Mouse (Mus musculus) intestine, embryonic 15.5 days (tissue): Measurements from ENCODE around the gene Ribc2. TPM values are rescaled to one million over a fixed set of nuclear protein-coding genes. Genes with fewer than 3 reads are reported as not detected.

ENCODE experiments used
- ATAC-seq: fragments of 200-750 bp; cut with Nextera tagmentation; 2 replicates; pipeline ENCODE4 v1.8.0; 2017; ENCODE audit warnings: moderate TSS enrichment, moderate library complexity
- H3K27ac ChIP-seq: fragments of 300-500 bp; sonication (generic); 2 replicates; pipeline ENCODE4 v1.5.1; 2015; ENCODE audit warnings: mild to moderate bottlenecking, inconsistent platforms
- H3K27me3 ChIP-seq: fragments of 300-500 bp; sonication (generic); replicated peaks from 2 replicates; pipeline ENCODE4 v1.6.1; 2015; ENCODE audit warnings: inconsistent platforms
- H3K36me3 ChIP-seq: fragments of 300-500 bp; sonication (generic); 2 replicates; pipeline ENCODE4 v1.6.1; 2015; ENCODE audit warnings: inconsistent platforms
- H3K4me1 ChIP-seq: fragments of 300-500 bp; sonication (generic); replicated peaks from 2 replicates; pipeline ENCODE4 v1.6.1; 2015; ENCODE audit warnings: inconsistent platforms
- H3K4me2 ChIP-seq: fragments of 300-500 bp; sonication (generic); replicated peaks from 2 replicates; pipeline ENCODE4 v1.6.1; 2015; ENCODE audit warnings: mild to moderate bottlenecking, inconsistent platforms
- H3K4me3 ChIP-seq: fragments of 300-500 bp; sonication (generic); replicated peaks from 2 replicates; pipeline ENCODE4 v1.5.1; 2015; ENCODE audit warnings: inconsistent platforms
- H3K9ac ChIP-seq: fragments of 300-500 bp; sonication (generic); 2 replicates; pipeline ENCODE4 v1.6.1; 2015; ENCODE audit warnings: inconsistent platforms
- H3K9me3 ChIP-seq: fragments of 300-500 bp; sonication (generic); 2 replicates; pipeline ENCODE4 v1.6.1; 2016; ENCODE audit warnings: inconsistent platforms
- WGBS: fragments of 180-500 bp; shearing (Covaris S2); methylation state at CpG from one replicate; pipeline ENCODE4 v1.1.7; 2015; 5-methylcytosine and 5-hydroxymethylcytosine counted together
- polyA plus RNA-seq: library from polyadenylated mRNA; unstranded; fragments of >200 nt; fragmentation: Nextera tagmentation; extraction: Ambion mirVana; gene quantifications from 2 replicates; pipeline ENCODE4 v1.2.1, GENCODE M21; 2015

The Ribc2 gene
- polyA plus RNA-seq, 1 experiment from 2014 or later = 0.08 TPM

DNA sequence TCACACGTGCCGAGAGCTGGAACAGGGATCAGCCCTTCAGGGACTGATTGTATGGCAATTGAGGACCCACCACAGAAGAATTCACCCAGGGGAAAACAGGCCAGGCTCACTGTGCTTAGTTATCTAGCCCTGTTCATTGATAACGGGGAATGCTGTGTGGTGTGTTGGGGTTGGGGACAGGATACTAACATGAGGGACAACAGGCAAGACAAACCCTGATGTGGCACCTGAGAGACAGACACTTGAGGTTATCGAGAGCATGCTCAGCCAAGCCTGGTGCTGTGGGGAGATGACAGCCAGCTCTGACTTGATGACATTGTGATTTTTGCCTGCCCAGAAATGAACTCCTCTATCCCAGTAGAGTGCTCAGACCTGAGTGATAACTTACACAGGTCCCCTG, 24.3 kb downstream of the Ribc2 start:
- Histone ChIP-seq H3K4me2 (no peak overlapping the region), H3K27ac (no peak overlapping the region), H3K27me3 (no peaks in the 10 kb centered on the region), H3K4me1 (no peaks in the 10 kb centered on the region; the same call in 1 of the 2 replicates), H3K36me3 (no peaks in the 10 kb centered on the region), H3K9ac (no peak overlapping the region), H3K4me3 (no peak overlapping the region), H3K9me3 (no peaks in the 10 kb centered on the region)
- WGBS = 50% methylated on average over 4 of the region's 4 CpGs
- no peak for ATAC-seq

DNA sequence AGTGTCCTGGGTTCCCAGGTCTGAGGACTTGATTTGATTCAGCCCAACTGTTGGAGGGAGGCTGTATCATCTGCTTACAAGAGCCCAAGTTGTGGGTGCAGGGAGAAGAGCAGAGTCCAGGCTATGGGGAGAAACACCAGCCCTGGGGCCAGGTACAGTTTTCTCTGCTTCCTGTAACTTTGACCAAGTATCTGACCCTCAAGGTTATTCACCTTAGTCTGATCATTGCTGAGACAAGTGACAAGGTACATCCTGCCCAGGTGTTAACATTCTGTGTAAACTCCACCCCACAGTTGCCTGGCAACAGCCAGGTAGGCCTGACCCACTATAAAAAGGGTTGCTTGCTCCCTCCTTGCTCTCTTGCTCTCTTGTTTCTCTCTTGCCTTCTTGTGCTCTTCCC, 29.5 kb downstream of the Ribc2 start:
- Histone ChIP-seq H3K27me3 (no peaks in the 10 kb centered on the region), H3K9ac (no peak overlapping the region), H3K4me2 (no peak overlapping the region), H3K4me3 (no peak overlapping the region), H3K4me1 (peaks cover 12% of the 10 kb centered on the region; the same call in 1 of the 2 replicates), H3K27ac (no peak overlapping the region), H3K9me3 (no peaks in the 10 kb centered on the region), H3K36me3 (no peaks in the 10 kb centered on the region)
- peak; percentile 63 for ATAC-seq

DNA sequence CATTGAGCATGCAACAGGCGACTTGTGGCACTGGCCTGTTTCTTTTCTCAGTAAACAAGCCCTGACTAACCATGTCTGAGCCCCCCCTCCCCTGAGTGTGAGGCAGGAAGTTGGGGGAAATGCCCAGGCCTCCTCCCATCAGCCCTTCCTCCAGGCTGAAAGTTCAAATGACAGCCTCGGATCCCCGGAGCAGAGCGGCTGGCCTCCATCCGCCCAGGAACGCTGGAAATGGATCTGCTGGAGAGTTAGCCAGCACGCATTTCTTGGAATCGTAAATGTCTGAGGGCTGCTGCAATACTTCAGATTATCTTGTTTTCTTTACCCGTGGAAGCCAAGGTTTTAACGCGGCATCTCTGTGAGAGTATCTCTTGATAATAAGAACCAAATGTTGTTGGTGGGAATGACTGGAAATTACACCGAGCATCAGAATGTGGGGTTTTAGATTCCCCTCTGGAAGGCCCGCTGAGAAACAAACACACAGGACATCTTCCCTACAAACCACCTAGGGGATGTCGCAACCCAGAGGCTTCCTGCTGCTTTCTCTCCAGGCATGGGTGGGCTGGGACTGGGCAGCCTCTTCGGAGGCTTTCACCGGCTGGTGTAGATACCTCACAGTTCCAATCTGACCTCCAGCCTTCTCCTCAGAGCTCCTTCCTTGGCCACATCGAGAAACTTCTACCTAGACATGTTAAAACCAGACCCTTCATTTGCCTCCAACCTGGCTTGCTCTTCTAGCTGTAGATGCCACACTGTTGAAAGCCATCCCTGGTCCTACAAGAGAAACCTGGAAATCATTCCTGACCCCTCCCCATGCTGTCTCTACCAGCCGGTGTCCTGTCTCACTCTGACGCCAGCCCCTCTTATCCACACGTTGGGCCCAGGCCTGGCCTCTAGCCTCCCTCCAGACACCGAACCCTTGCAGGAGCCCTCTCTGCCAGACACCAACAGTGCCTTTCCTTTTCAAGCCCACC, 31.1 kb downstream of the Ribc2 start:
- H3K4me1 ChIP-seq = peaks cover 20% of the 10 kb centered on the region
- no peaks in the 10 kb centered on the region for H3K27me3 ChIP-seq
- H3K9me3 ChIP-seq = no peaks in the 10 kb centered on the region
- no peak overlapping the region for H3K9ac ChIP-seq
- peak overlapping the region; percentile 51 for H3K27ac ChIP-seq
- WGBS = 37% methylated on average over 21 of the region's 21 CpGs
- no peaks in the 10 kb centered on the region for H3K36me3 ChIP-seq
- H3K4me3 ChIP-seq = no peak overlapping the region
- H3K4me2 ChIP-seq = no peak overlapping the region
- peak; percentile 48; the same call in 1 of the 2 replicates for ATAC-seq

DNA sequence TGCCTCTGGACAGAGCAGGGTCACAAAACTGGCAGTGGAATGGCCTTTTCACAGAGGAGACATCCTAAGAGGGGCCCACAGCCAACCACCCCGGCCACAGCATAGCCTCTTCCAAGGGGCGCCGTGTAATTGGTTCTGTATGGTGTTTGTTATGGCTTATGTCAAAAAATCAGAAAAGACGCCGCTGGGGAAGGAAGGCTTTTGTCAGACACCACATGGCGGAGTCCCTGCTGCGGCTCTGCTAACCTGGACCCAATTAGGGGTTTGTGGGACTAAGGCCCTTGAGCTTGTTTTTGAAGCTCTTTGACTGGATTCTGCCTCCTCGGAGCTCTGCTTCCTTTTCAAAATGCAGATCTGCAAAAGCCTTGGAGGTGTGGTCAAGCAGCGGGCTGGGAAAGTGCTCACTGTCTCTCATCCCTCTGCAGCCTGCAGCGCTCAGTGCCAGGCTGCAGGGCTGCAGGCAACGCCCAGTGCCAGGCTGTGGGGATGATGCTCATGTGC, 34.6 kb downstream of the Ribc2 start:
- no peaks in the 10 kb centered on the region for H3K36me3 ChIP-seq
- H3K4me2 ChIP-seq = no peak overlapping the region
- no peak overlapping the region; the same call in 1 of the 2 replicates for H3K9ac ChIP-seq
- no peak overlapping the region for H3K4me3 ChIP-seq
- 44% methylated on average over 11 of the region's 11 CpGs for WGBS
- H3K4me1 ChIP-seq = peaks cover 20% of the 10 kb centered on the region
- no peak for ATAC-seq
- H3K27me3 ChIP-seq = no peaks in the 10 kb centered on the region
- H3K27ac ChIP-seq = no peak overlapping the region
- no peaks in the 10 kb centered on the region for H3K9me3 ChIP-seq

DNA sequence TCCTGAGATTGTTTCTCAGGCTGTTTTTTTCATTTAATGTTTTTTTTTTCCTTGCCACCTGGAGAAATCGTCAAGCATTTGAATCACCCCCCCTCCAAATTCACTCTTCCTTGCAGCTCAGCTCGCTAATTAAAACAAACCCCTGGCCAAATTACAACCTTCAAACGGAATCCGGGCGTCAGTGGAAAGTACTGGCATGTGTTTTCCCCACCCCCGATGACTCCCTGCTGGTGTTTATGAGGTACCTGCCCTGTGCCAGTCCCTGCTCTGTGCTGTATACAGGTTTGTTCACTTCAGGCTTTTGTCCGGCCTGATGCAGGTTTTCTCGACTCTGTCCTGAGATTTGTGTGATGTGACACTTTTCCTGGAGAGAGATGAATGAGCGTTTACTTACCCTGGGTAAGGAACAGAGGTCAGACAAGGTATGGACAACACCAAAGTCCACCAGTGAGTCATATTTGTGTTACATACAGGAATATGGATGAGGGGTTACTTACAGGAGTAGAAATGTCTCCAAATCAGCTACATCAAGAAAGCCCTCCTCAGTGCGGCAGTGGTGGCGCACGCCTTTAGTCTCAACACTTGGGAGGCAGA, 35.3 kb downstream of the Ribc2 start:
- Histone ChIP-seq H3K9me3 (no peaks in the 10 kb centered on the region), H3K36me3 (no peaks in the 10 kb centered on the region), H3K4me3 (no peak overlapping the region), H3K27ac (no peak overlapping the region), H3K4me2 (no peak overlapping the region), H3K4me1 (peaks cover 20% of the 10 kb centered on the region), H3K9ac (no peak overlapping the region), H3K27me3 (no peaks in the 10 kb centered on the region)
- no peak for ATAC-seq
- 57% methylated on average over 12 of the region's 12 CpGs for WGBS

DNA sequence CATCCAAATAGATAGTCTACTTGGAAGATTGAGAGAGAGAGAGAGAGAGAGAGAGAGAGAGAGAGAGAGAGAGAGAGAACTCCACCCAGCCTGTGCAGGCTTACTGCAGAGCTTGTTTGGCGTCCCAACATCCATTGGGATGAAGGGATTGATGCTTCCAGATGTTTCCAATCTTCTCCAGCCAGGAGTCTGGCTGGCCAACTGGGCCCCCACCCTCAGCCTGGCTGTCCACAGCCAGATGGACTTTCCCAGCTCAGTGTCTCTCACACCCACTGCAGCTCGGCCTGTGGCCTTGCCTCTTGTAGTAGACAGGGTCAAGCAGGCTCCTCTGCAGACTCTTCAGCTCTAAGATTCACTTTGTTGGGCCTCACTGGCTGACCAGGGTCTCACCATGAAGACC, 40.2 kb downstream of the Ribc2 start:
- H3K9ac ChIP-seq = no peak overlapping the region
- no peaks in the 10 kb centered on the region for H3K9me3 ChIP-seq
- no peak overlapping the region; the same call in 1 of the 2 replicates for H3K27ac ChIP-seq
- H3K36me3 ChIP-seq = no peaks in the 10 kb centered on the region
- H3K4me3 ChIP-seq = no peak overlapping the region
- 43% methylated on average over 2 of the region's 2 CpGs for WGBS
- ATAC-seq = peak; percentile 43; the same call in 1 of the 2 replicates
- no peak overlapping the region for H3K4me2 ChIP-seq
- H3K27me3 ChIP-seq = no peaks in the 10 kb centered on the region
- H3K4me1 ChIP-seq = peaks cover 12% of the 10 kb centered on the region; the same call in 1 of the 2 replicates

DNA sequence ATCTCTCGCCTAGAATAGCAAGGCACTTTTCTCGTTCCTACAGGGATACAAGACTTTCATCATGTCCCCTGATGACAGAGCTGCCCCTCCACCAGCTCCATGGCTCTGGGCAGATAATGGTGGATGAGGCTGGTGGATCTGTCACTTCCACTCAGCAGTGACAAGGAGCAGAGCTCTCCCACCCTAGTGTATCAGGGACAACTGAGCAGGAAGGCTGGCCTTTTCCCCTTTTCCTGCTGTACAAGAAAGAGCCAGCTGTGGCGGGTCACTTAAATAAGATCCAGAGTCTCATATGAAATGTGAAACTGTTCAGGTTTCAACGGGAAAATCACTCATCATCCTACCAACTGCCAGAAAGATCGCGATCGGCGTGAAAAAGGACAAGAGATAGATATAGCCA, 41.5 kb downstream of the Ribc2 start:
- Histone ChIP-seq H3K4me2 (no peak overlapping the region), H3K27me3 (no peaks in the 10 kb centered on the region), H3K4me1 (peaks cover 8% of the 10 kb centered on the region; the same call in 1 of the 2 replicates), H3K4me3 (no peak overlapping the region), H3K36me3 (no peaks in the 10 kb centered on the region), H3K27ac (peak overlapping the region; percentile 48; the same call in 1 of the 2 replicates), H3K9ac (no peak overlapping the region), H3K9me3 (no peaks in the 10 kb centered on the region)
- 46% methylated on average over 8 of the region's 8 CpGs for WGBS
- ATAC-seq = peak; percentile 47; the same call in 1 of the 2 replicates

DNA sequence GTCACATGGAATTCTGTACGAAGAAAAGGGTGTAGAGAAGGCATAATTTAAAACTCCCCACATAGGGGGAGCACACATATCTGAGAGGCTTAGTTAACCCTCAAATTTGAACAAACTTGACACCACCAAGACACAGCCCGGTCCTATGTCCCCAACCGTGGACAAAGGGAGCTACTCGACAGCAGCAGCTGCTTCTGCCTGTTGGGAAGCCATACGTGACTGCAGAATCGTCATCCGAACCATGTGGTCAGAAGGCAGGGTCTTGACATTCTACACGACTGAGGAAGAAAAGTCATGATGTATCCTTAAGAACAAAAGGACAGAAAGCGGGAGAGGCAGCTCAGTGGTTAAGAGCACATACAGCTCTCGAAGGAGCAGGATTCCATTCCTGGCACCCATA, 42.2 kb downstream of the Ribc2 start:
- Histone ChIP-seq H3K4me1 (peaks cover 8% of the 10 kb centered on the region; the same call in 1 of the 2 replicates), H3K9me3 (no peaks in the 10 kb centered on the region), H3K27me3 (no peaks in the 10 kb centered on the region), H3K4me3 (no peak overlapping the region), H3K27ac (peak overlapping the region; percentile 48; the same call in 1 of the 2 replicates), H3K4me2 (no peak overlapping the region), H3K36me3 (no peaks in the 10 kb centered on the region), H3K9ac (no peak overlapping the region)
- no peak for ATAC-seq
- 58% methylated on average over 10 of the region's 10 CpGs for WGBS

DNA sequence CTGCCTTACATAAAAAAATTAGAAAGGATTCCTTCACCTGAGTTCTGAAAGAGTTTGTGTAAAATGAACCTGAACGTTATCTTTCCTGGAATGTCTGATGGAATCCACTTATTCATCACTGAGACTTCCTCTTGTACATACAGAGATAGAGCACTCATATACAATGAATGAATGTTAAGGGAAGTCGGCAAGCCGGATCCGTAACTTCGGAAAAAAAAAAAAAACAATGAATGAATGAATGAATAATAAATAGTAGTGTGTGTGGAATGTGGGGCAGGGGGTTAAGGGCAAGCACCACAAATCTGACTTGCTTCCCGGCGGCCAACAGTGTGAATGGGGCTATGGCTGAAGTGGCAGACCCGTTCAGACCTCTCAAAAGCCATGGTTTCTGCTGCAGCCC, 45.7 kb downstream of the Ribc2 start:
- 74% methylated on average over 8 of the region's 8 CpGs for WGBS
- Histone ChIP-seq H3K27me3 (no peaks in the 10 kb centered on the region), H3K9ac (no peak overlapping the region), H3K4me1 (peaks cover 12% of the 10 kb centered on the region; the same call in 1 of the 2 replicates), H3K9me3 (no peaks in the 10 kb centered on the region), H3K27ac (no peak overlapping the region), H3K4me2 (no peak overlapping the region), H3K4me3 (no peak overlapping the region), H3K36me3 (no peaks in the 10 kb centered on the region)
- no peak for ATAC-seq

DNA sequence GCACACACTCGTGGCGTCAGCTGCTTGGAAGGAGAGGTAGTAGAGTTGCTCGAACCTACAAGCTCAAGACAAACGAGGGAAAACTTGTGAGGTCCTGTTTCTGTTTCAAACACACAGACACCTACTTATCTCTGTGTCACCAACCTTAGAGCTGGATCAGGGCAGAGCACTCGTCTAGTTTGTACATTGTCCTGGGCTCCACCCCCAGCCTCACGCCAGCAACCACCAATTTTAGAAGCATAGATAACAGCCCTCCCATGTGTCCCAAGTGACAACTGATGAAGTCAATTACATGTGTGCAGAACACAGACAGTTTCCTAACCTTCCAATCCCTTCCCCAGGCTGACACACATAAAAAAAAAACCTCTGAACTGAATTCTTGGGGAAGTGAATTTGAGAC, 46.3 kb downstream of the Ribc2 start:
- no peak overlapping the region for H3K9ac ChIP-seq
- no peak overlapping the region for H3K4me3 ChIP-seq
- H3K27me3 ChIP-seq = no peaks in the 10 kb centered on the region
- no peaks in the 10 kb centered on the region for H3K36me3 ChIP-seq
- H3K4me1 ChIP-seq = peaks cover 10% of the 10 kb centered on the region; the same call in 1 of the 2 replicates
- WGBS = 64% methylated on average over 6 of the region's 6 CpGs
- H3K4me2 ChIP-seq = no peak overlapping the region
- no peak overlapping the region for H3K27ac ChIP-seq
- no peak for ATAC-seq
- H3K9me3 ChIP-seq = no peaks in the 10 kb centered on the region

DNA sequence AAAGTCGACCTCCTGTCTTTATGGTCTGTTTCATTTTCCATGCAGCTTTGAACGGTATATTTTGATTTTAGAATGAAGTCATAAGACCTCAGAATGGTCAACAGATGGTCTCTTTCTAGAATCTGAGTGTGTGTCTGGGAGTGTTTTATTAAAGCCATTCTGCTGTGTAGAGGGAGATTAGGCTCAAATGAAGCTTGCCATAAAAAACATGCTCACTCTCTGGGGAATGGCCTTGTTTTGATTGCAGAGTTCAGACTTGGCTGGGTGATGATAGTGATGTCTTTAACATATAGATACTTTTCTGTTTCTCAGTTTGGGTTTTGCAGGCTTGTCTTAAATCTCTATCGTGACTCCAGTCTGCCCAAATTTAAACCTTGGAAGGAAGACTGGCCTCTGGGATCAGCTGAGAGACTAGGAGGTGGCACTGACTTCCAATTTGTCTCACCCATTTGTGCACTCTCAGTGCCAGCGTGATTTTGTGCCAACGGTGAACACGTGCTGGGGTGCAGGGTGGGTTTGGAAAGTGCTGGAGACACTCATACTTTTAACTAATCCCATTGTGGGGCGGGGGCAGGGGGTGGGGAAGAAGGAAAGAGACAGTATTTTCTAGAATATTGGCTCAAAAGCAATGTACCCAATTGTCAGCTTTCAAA, 47.8 kb downstream of the Ribc2 start:
- 63% methylated on average over 7 of the region's 7 CpGs for WGBS
- no peak for ATAC-seq
- H3K4me3 ChIP-seq = no peak overlapping the region

DNA sequence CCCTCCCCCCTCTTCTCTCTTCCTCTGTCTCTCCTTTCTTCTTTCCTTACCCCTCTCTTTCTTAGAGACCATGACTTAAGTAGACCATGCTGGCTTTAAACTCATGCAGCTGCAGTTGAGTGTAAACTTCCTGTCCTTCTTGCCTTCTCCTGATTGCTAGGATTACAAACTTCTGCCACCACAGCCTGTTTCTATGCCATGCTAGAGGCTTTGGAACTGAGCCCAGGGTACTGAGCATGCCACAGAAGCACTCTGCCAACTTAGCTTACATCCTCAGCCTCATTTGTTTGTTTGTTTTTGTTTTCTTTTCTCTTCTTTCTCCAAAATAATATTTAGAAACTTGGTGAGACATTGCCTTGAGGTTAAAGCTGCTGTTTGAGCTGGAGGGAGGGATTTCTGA, 48.5 kb downstream of the Ribc2 start:
- Histone ChIP-seq H3K4me3 (no peak overlapping the region), H3K9me3 (no peaks in the 10 kb centered on the region), H3K4me2 (no peak overlapping the region), H3K36me3 (no peaks in the 10 kb centered on the region), H3K4me1 (0 out of 2 replicates have a peak, but pooled peaks cover 3% of the 10 kb centered on the region), H3K27me3 (no peaks in the 10 kb centered on the region), H3K9ac (no peak overlapping the region), H3K27ac (peak overlapping the region; percentile 66)
- ATAC-seq = no peak

More for the DNA sequence above, 47.8 kb downstream of the Ribc2 start:
- no peak overlapping the region for H3K4me2 ChIP-seq
- H3K9me3 ChIP-seq = no peaks in the 10 kb centered on the region
- H3K4me1 ChIP-seq = 0 out of 2 replicates have a peak, but pooled peaks cover 3% of the 10 kb centered on the region
- H3K27me3 ChIP-seq = no peaks in the 10 kb centered on the region
- H3K36me3 ChIP-seq = no peaks in the 10 kb centered on the region
- H3K27ac ChIP-seq = peak overlapping the region; percentile 66
- H3K9ac ChIP-seq = no peak overlapping the region
